Mouse (Mus musculus): ENCODE data around the gene Rnf41. TPM values are rescaled to one million over a fixed set of nuclear protein-coding genes. Genes with fewer than 3 reads are reported as not detected.

Gene Rnf41
- polyA plus RNA-seq, 1 experiment: 24.1 TPM

DNA sequence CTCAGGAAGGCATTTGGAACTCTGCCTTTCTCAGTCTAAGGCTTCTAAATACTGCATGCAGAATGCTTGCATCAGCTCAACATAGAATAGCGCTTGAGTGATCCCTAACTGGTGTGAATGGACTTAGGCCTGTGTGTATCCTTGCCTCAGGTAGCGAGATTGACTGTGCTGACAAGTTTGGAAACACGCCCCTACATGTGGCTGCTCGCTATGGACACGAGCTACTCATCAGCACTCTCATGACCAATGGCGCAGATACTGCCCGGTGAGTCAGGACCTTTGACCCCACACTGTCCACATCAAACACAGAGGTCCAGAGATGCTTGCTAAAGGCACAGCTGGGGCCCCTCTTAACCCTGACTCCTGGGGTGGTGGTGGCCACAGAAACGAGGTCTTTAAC is 29.0 kb upstream of the Rnf41 start:
- peaks cover 58% of the 10 kb centered on the region for H3K36me3 ChIP-seq (ENCODE audit: control insufficient read depth, insufficient read depth, low read length)
- DNase-seq (ENCODE audit: low read depth in 1 of 2, low spot score in 2 of 2): no peak
- WGBS: 94% methylated on average over 8 of the region's 8 CpGs
- H3K27me3 ChIP-seq (ENCODE audit: control insufficient read depth, insufficient read depth, low read length): no peaks in the 10 kb centered on the region
- H3K4me3 ChIP-seq (ENCODE audit: extremely low read depth, insufficient read depth, insufficient read length): no peak overlapping the region
- TF ChIP-seq CTCF (IDR thresholded peaks at IDR 0.05; ENCODE audit: extremely low read depth, insufficient read depth, insufficient read length, insufficient replicate concordance) (no peak), POLR2A (IDR thresholded peaks at IDR 0.05; ENCODE audit: low read depth, low read length) (no peak)
- H3K4me1 ChIP-seq (ENCODE audit: control insufficient read depth, insufficient read depth, insufficient read length): peaks cover 6% of the 10 kb centered on the region; the same call in 1 of the 2 replicates
- H3K27ac ChIP-seq (ENCODE audit: insufficient read depth, low read length): no peak overlapping the region

- H3K4me3 ChIP-seq (ENCODE audit: extremely low read depth, insufficient read depth, insufficient read length): no peak overlapping the region
- H3K4me1 ChIP-seq (ENCODE audit: control insufficient read depth, insufficient read depth, insufficient read length): no peaks in the 10 kb centered on the region
- no peak overlapping the region for H3K27ac ChIP-seq (ENCODE audit: insufficient read depth, low read length)
- 92% methylated on average over 7 of the region's 7 CpGs for WGBS
- H3K27me3 ChIP-seq (ENCODE audit: control insufficient read depth, insufficient read depth, low read length): no peaks in the 10 kb centered on the region
- peaks cover 79% of the 10 kb centered on the region for H3K36me3 ChIP-seq (ENCODE audit: control insufficient read depth, insufficient read depth, low read length)
- DNase-seq (ENCODE audit: low read depth in 1 of 2, low spot score in 2 of 2): no peak
- TF ChIP-seq POLR2A (IDR thresholded peaks at IDR 0.05; ENCODE audit: low read depth, low read length) (no peak), CTCF (IDR thresholded peaks at IDR 0.05; ENCODE audit: extremely low read depth, insufficient read depth, insufficient read length, insufficient replicate concordance) (no peak)
Measured at GRCm38 (mm10) chr10:128385902-128386301, 25.6 kb upstream of the Rnf41 start.

DNA sequence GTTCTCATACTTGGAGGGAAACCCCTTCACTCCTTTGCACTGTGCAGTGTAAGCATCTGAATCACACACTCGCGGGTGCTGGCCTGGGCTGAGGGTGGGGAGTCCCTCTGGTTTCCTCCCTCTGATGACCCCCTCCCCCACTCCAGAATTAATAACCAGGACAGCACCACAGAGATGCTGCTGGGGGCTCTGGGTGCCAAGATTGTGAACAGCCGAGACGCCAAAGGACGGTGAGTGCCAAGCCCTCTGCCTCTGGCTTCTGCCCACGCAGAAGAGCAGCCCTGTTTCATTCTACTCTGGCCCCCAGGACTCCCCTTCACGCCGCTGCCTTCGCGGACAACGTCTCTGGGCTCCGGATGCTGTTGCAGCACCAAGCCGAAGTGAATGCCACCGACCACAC is 22.5 kb upstream of the Rnf41 start:
- H3K4me1 ChIP-seq (ENCODE audit: control insufficient read depth, insufficient read depth, insufficient read length): no peaks in the 10 kb centered on the region
- no peak overlapping the region for H3K4me3 ChIP-seq (ENCODE audit: extremely low read depth, insufficient read depth, insufficient read length)
- H3K27me3 ChIP-seq (ENCODE audit: control insufficient read depth, insufficient read depth, low read length): no peaks in the 10 kb centered on the region
- H3K36me3 ChIP-seq (ENCODE audit: control insufficient read depth, insufficient read depth, low read length): peaks cover 69% of the 10 kb centered on the region
- TF ChIP-seq POLR2A (IDR thresholded peaks at IDR 0.05; ENCODE audit: low read depth, low read length) (no peak), CTCF (IDR thresholded peaks at IDR 0.05; ENCODE audit: extremely low read depth, insufficient read depth, insufficient read length, insufficient replicate concordance) (no peak)
- 92% methylated on average over 14 of the region's 14 CpGs for WGBS
- no peak overlapping the region for H3K27ac ChIP-seq (ENCODE audit: insufficient read depth, low read length)
- DNase-seq (ENCODE audit: low read depth in 1 of 2, low spot score in 2 of 2): no peak

DNA sequence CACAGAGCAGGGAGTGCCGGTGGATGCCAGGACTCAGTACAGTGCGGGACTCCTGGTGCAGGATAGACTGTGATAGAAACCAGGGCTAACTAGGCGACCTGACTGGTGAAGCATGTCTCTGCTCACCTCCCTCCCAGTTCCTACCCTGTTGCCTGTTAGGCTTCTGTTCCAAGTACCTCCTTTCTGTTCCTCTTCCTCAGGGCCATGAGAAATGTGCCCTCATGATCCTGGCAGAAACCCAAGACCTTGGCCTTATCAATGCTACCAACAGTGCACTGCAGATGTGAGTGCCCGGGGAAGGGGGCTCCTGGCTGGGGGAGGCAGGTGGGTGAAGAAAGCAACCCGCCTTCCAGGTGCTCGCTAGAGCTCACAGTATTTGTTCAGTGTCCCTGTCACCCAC is 21.9 kb upstream of the Rnf41 start:
- DNase-seq (ENCODE audit: low read depth in 1 of 2, low spot score in 2 of 2): no peak
- H3K4me3 ChIP-seq (ENCODE audit: extremely low read depth, insufficient read depth, insufficient read length): no peak overlapping the region
- no peak for TF ChIP-seq POLR2A (IDR thresholded peaks at IDR 0.05; ENCODE audit: low read depth, low read length)
- TF ChIP-seq CTCF (IDR thresholded peaks at IDR 0.05; ENCODE audit: extremely low read depth, insufficient read depth, insufficient read length, insufficient replicate concordance): no peak
- H3K4me1 ChIP-seq (ENCODE audit: control insufficient read depth, insufficient read depth, insufficient read length): no peaks in the 10 kb centered on the region
- peaks cover 67% of the 10 kb centered on the region for H3K36me3 ChIP-seq (ENCODE audit: control insufficient read depth, insufficient read depth, low read length)
- no peak overlapping the region for H3K27ac ChIP-seq (ENCODE audit: insufficient read depth, low read length)
- H3K27me3 ChIP-seq (ENCODE audit: control insufficient read depth, insufficient read depth, low read length): no peaks in the 10 kb centered on the region
- 68% methylated on average over 6 of the region's 6 CpGs for WGBS

- peaks cover 61% of the 10 kb centered on the region for H3K36me3 ChIP-seq (ENCODE audit: control insufficient read depth, insufficient read depth, low read length)
- 93% methylated on average over 12 of the region's 12 CpGs for WGBS
- DNase-seq (ENCODE audit: low read depth in 1 of 2, low spot score in 2 of 2): no peak
- no peak overlapping the region for H3K4me3 ChIP-seq (ENCODE audit: extremely low read depth, insufficient read depth, insufficient read length)
- TF ChIP-seq POLR2A (IDR thresholded peaks at IDR 0.05; ENCODE audit: low read depth, low read length): no peak
- TF ChIP-seq CTCF (IDR thresholded peaks at IDR 0.05; ENCODE audit: extremely low read depth, insufficient read depth, insufficient read length, insufficient replicate concordance): no peak
- H3K27ac ChIP-seq (ENCODE audit: insufficient read depth, low read length): no peak overlapping the region
- no peaks in the 10 kb centered on the region for H3K27me3 ChIP-seq (ENCODE audit: control insufficient read depth, insufficient read depth, low read length)
- H3K4me1 ChIP-seq (ENCODE audit: control insufficient read depth, insufficient read depth, insufficient read length): no peaks in the 10 kb centered on the region
Measured at GRCm38 (mm10) chr10:128390366-128390765, 21.1 kb upstream of the Rnf41 start.

DNA sequence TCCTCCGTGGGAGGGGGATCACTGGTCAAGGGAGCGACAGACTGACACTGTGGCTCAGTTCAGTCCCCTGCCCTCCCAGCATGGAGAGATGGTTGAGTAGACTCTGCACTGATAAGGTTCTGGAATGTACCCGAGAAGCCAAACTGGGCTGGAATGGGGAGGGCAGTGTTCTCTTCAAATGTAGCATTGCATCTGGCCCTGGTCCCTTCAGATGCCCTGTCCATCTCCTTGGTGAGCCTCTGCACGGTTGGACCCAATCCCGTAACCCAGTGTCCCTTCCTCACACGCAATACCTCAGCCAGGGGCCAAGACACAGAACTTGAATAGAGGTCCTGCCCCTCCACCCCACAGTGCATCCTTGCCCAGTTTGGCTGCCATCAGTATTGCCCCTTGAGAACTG is 19.6 kb upstream of the Rnf41 start:
- H3K27me3 ChIP-seq (ENCODE audit: control insufficient read depth, insufficient read depth, low read length): no peaks in the 10 kb centered on the region
- H3K4me3 ChIP-seq (ENCODE audit: extremely low read depth, insufficient read depth, insufficient read length): no peak overlapping the region
- H3K27ac ChIP-seq (ENCODE audit: insufficient read depth, low read length): no peak overlapping the region
- DNase-seq (ENCODE audit: low read depth in 1 of 2, low spot score in 2 of 2): no peak
- peaks cover 52% of the 10 kb centered on the region for H3K36me3 ChIP-seq (ENCODE audit: control insufficient read depth, insufficient read depth, low read length)
- H3K4me1 ChIP-seq (ENCODE audit: control insufficient read depth, insufficient read depth, insufficient read length): no peaks in the 10 kb centered on the region
- WGBS: 86% methylated on average over 6 of the region's 6 CpGs
- TF ChIP-seq CTCF (IDR thresholded peaks at IDR 0.05; ENCODE audit: extremely low read depth, insufficient read depth, insufficient read length, insufficient replicate concordance): no peak
- no peak for TF ChIP-seq POLR2A (IDR thresholded peaks at IDR 0.05; ENCODE audit: low read depth, low read length)

GRCm38 (mm10) chr10:128396017-128396673 is 15.3 kb upstream of the Rnf41 start:
- Histone ChIP-seq H3K27me3 (ENCODE audit: control insufficient read depth, insufficient read depth, low read length) (no peaks in the 10 kb centered on the region), H3K4me3 (ENCODE audit: extremely low read depth, insufficient read depth, insufficient read length) (no peak overlapping the region), H3K4me1 (ENCODE audit: control insufficient read depth, insufficient read depth, insufficient read length) (no peaks in the 10 kb centered on the region), H3K36me3 (ENCODE audit: control insufficient read depth, insufficient read depth, low read length) (peaks cover 15% of the 10 kb centered on the region), H3K27ac (ENCODE audit: insufficient read depth, low read length) (no peak overlapping the region)
- no peak for TF ChIP-seq CTCF (IDR thresholded peaks at IDR 0.05; ENCODE audit: extremely low read depth, insufficient read depth, insufficient read length, insufficient replicate concordance)
- WGBS: 84% methylated on average over 11 of the region's 11 CpGs
- DNase-seq (ENCODE audit: low read depth in 1 of 2, low spot score in 2 of 2): no peak

Measured in spleen, adult 2 months (tissue).